Comparison of ENCODE assay signal across 1 mouse cellular context in genomic region chr5:34579377-34579776, GRCm38 (mm10).
TF ChIP-seq lines count a peak whose summit lies in the region.

No protein-coding gene starts in this region.

TF ChIP-seq in MEL, 35 proteins besides CTCF, POLR2A, EP300 and RAD21:
- no peak for TF ChIP-seq MAX (IDR thresholded peaks at IDR 0.05; ENCODE audit: low read length)
- TF ChIP-seq MYB (IDR thresholded peaks at IDR 0.05; ENCODE audit: low read depth, low read length): no peak
- no peak for TF ChIP-seq ELF1 (IDR thresholded peaks at IDR 0.05; ENCODE audit: low read depth, low read length)
- no peak for TF ChIP-seq SMC3 (IDR thresholded peaks at IDR 0.05; ENCODE audit: low read depth, low read length)
- no peak for TF ChIP-seq JUND (IDR thresholded peaks at IDR 0.05; ENCODE audit: low read depth, low read length)
- TF ChIP-seq USF1 (IDR thresholded peaks at IDR 0.05; ENCODE audit: low read depth, low read length): no peak
- peak; percentile 93 for TF ChIP-seq ETS1 (IDR thresholded peaks at IDR 0.05; ENCODE audit: low read depth, low read length)
- peak; percentile 95 for TF ChIP-seq GATA1 (IDR thresholded peaks at IDR 0.05; ENCODE audit: low read depth, low read length)
- TF ChIP-seq ZNF384 (IDR thresholded peaks at IDR 0.05; ENCODE audit: low read depth, low read length): peak; percentile 27; the same call in 1 of the 2 replicates
- TF ChIP-seq UBTF (IDR thresholded peaks at IDR 0.05; ENCODE audit: borderline replicate concordance, insufficient read depth, low read depth, low read length): no peak
- peak; percentile 91 for TF ChIP-seq RCOR1 (IDR thresholded peaks at IDR 0.05; ENCODE audit: low read depth, low read length)
- no peak for TF ChIP-seq ZKSCAN1 (IDR thresholded peaks at IDR 0.05; ENCODE audit: low read depth, low read length)
- no peak for TF ChIP-seq POLR2AphosphoS5 (IDR thresholded peaks at IDR 0.05; ENCODE audit: borderline replicate concordance, low read depth, low read length)
- TF ChIP-seq TAL1 (IDR thresholded peaks at IDR 0.05; ENCODE audit: low read length): peak; percentile 83
- TF ChIP-seq POLR2AphosphoS2 (IDR thresholded peaks at IDR 0.05; ENCODE audit: low read length): peak; percentile 28; the same call in 1 of the 2 replicates
- no peak for TF ChIP-seq KAT2A (conservative IDR thresholded peaks at IDR 0.05; ENCODE audit: low read depth, low read length)
- no peak for TF ChIP-seq NRF1 (IDR thresholded peaks at IDR 0.05; ENCODE audit: insufficient read depth, low read depth, low read length, poor library complexity, severe bottlenecking)
- TF ChIP-seq MXI1 (IDR thresholded peaks at IDR 0.05; ENCODE audit: low read depth, low read length): peak; percentile 50; the same call in 1 of the 2 replicates
- no peak for TF ChIP-seq MEF2A (IDR thresholded peaks at IDR 0.05; ENCODE audit: extremely low read depth, insufficient replicate concordance, low read depth, low read length, poor library complexity, severe bottlenecking)
- TF ChIP-seq MAZ (IDR thresholded peaks at IDR 0.05; ENCODE audit: low read depth, low read length): no peak
- TF ChIP-seq MAFK (IDR thresholded peaks at IDR 0.05; ENCODE audit: borderline replicate concordance, low read depth, low read length): peak; percentile 75; the same call in 1 of the 2 replicates
- TF ChIP-seq MYC (IDR thresholded peaks at IDR 0.05; ENCODE audit: low read depth, low read length): peak; percentile 21; the same call in 1 of the 2 replicates
- no peak for TF ChIP-seq USF2 (IDR thresholded peaks at IDR 0.05; ENCODE audit: borderline replicate concordance in 1 of 2, insufficient read depth in 1 of 2, low read depth in 1 of 2, low read length in 2 of 2)
- TF ChIP-seq NELFE (IDR thresholded peaks at IDR 0.05; ENCODE audit: low read depth, low read length): no peak
- TF ChIP-seq BHLHE40 (IDR thresholded peaks at IDR 0.05; ENCODE audit: borderline replicate concordance, low read depth, low read length): peak; percentile 69; the same call in 1 of the 2 replicates
- no peak for TF ChIP-seq TBP (IDR thresholded peaks at IDR 0.05; ENCODE audit: low read depth, low read length)
- peak; percentile 93 for TF ChIP-seq TCF12 (IDR thresholded peaks at IDR 0.05; ENCODE audit: low read depth, low read length)
- no peak for TF ChIP-seq ZMIZ1 (IDR thresholded peaks at IDR 0.05; ENCODE audit: low read depth, low read length)
- TF ChIP-seq CHD1 (IDR thresholded peaks at IDR 0.05; ENCODE audit: low read depth, low read length): no peak
- TF ChIP-seq SIN3A (IDR thresholded peaks at IDR 0.05; ENCODE audit: low read length): peak; percentile 93
- TF ChIP-seq ZC3H11A (IDR thresholded peaks at IDR 0.05; ENCODE audit: low read depth, low read length): no peak
- peak; percentile 59; the same call in 1 of the 2 replicates for TF ChIP-seq HCFC1 (IDR thresholded peaks at IDR 0.05; ENCODE audit: low read depth, low read length)
- TF ChIP-seq CHD2 (IDR thresholded peaks at IDR 0.05; ENCODE audit: low read length): no peak
- no peak for TF ChIP-seq E2F4 (IDR thresholded peaks at IDR 0.05; ENCODE audit: borderline replicate concordance, low read depth, low read length)
- no peak for TF ChIP-seq GABPA (IDR thresholded peaks at IDR 0.05; ENCODE audit: low read depth, low read length)
TF ChIP-seq in MEL: peak in this region for 13.
